9 mouse cellular contexts compared by ENCODE assay signal in genomic region chr5:130089626-130090393, GRCm38 (mm10). TPM values are rescaled to one million over a fixed set of nuclear protein-coding genes. Genes with fewer than 3 reads are reported as not detected.
DNase-seq lines count a peak whose midpoint lies in the region; ATAC-seq lines count a peak whose summit lies in the region.
"Had no signal": no experiment of that assay in that cellular context is flagged by ENCODE, and none has a peak within 500 bp of the region (broad histone marks: within the 10 kb centered on the region; RNA-seq: fewer than 3 reads in every experiment).

No protein-coding gene starts in this region.

- peak; percentile 67 for ATAC-seq in neutrophil, adult 5-6 weeks (ENCODE audit: extremely low read depth, insufficient number of reproducible peaks, low FRiP score, poor library complexity, severe bottlenecking)

- DNase-seq in adrenal gland, postnatal 14 days = peak; percentile 47
- no peak for DNase-seq in adrenal gland, adult 8-10 months
- DNase-seq in lung, postnatal 36 days = peak; percentile 22
- DNase-seq in lung, postnatal 25 days (ENCODE audit: low spot score) = no peak
- DNase-seq in heart, adult 9 months (ENCODE audit: low spot score in 2 of 2) = peak; percentile 53 to 61
- DNase-seq in thymus, postnatal 25 days = no peak
- no peak for DNase-seq in lung, postnatal 4 days
- DNase-seq: cerebellum, postnatal 25 days had no signal

RNA-seq across cellular contexts. Expression of gene Tpst1, which starts 16.7 kb away (rescaled TPM):
- 32.5 and 35.5 TPM in 2 replicates for total RNA-seq in adrenal gland, postnatal 14 days (2021)
- 10 to 100 TPM; 46.9 to 86.8 (median 67.7) TPM for total RNA-seq in adrenal gland, adult 8-10 months (2022)
- total RNA-seq in neutrophil, adult 5-6 weeks (2017) = 19.8 and 23.3 TPM in 2 replicates

RNA-seq across cellular contexts. Expression of gene Kctd7, which starts 54.9 kb away (rescaled TPM):
- 8.7 and 10.0 TPM in 2 replicates for total RNA-seq in adrenal gland, postnatal 14 days (2021)
- total RNA-seq in adrenal gland, adult 8-10 months (2022) = 10 to 100 TPM; 14.5 to 19.6 (median 17.4) TPM
- total RNA-seq in neutrophil, adult 5-6 weeks (2017) = 3.0 and 5.3 TPM in 2 replicates

Comparison
In these comparisons a context has a peak if more than half of its experiments do, and no peak if none do; other contexts are left out.
1. DNase-seq: peak in adrenal gland, postnatal 14 days (single experiment), lung, postnatal 36 days (single experiment) and heart, adult 9 months (2 of 2); none in adrenal gland, adult 8-10 months (single experiment), lung, postnatal 25 days (single experiment), thymus, postnatal 25 days (single experiment) and lung, postnatal 4 days (0 of 2).